26 mouse cellular contexts compared by ENCODE assay signal in the genomic region with DNA sequence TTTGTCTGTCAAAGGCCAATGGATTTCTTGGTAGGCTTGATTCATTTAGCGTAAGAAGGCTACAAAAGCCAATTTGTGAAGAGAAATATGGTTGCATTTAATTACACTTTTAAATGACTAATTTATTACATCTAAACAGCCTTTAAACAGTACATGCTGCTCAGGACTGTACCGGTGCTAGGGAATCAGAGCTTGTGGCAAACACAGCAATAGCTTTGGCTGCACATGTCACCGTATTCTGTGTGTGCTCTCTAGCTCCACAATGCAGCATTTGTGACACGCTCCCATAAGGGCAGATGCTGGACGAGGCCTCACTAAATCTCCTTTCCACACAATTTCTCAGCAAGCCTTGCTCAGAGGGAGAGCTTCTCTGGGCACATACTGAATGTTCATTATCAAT.
"Had no signal": no experiment of that assay in that cellular context is flagged by ENCODE, and none has a peak within 500 bp of the region (broad histone marks: within the 10 kb centered on the region; RNA-seq: fewer than 3 reads in every experiment).

No protein-coding gene starts in this region.

- H3K9me3 ChIP-seq: heart, embryonic 10.5 days; hindbrain, embryonic 12.5 days; intestine, embryonic 15.5 days; limb, embryonic 10.5 days had no signal

- H3K36me3 ChIP-seq: hindbrain, embryonic 10.5 days; hindbrain, embryonic 12.5 days; intestine, embryonic 15.5 days; limb, embryonic 10.5 days had no signal

- H3K27ac ChIP-seq: gastrocnemius, adult 2 months; heart, embryonic 10.5 days; hindbrain, embryonic 10.5 days; hindbrain, embryonic 12.5 days; hindbrain, embryonic 14.5 days; intestine, embryonic 15.5 days; left cerebral cortex, adult 2 months; limb, embryonic 10.5 days; limb, embryonic 12.5 days had no signal

- H3K27me3 ChIP-seq: heart, embryonic 12.5 days; hindbrain, embryonic 12.5 days; intestine, embryonic 15.5 days; limb, embryonic 12.5 days had no signal

- DNase-seq: gastrocnemius, adult 2 months; gastrocnemius, postnatal 10 days; gastrocnemius, postnatal 25 days; heart, adult 18-20 months; heart, postnatal 10 days; heart, postnatal 4 days; kidney, adult 18-20 months; kidney, adult 8-10 months; kidney, postnatal 10 days; kidney, postnatal 25 days; kidney, postnatal 4 days; layer of hippocampus, adult 9-11 months; liver had no signal

- H3K4me3 ChIP-seq: gastrocnemius, adult 2 months; heart, embryonic 10.5 days; heart, embryonic 12.5 days; hindbrain, embryonic 10.5 days; hindbrain, embryonic 12.5 days; intestine, embryonic 15.5 days; left cerebral cortex, adult 2 months; limb, embryonic 10.5 days; limb, embryonic 12.5 days had no signal

- H3K9ac ChIP-seq: heart, embryonic 12.5 days; hindbrain, embryonic 12.5 days; hindbrain, embryonic 14.5 days; intestine, embryonic 15.5 days; limb, embryonic 12.5 days had no signal

- ATAC-seq: hindbrain, embryonic 16.5 days; inflammation-experienced regulatory T-cells, adult 6 months; intestine, embryonic 15.5 days; intestine, postnatal 0 days had no signal

- H3K4me1 ChIP-seq: hindbrain, embryonic 10.5 days; hindbrain, embryonic 12.5 days; intestine, embryonic 15.5 days had no signal

- H3K4me2 ChIP-seq: heart, embryonic 12.5 days; hindbrain, embryonic 12.5 days; hindbrain, embryonic 14.5 days; intestine, embryonic 15.5 days; limb, embryonic 12.5 days; liver, embryonic 11.5 days had no signal
